Mouse (Mus musculus): ENCODE measurements around the gene Gm5431.
"Not testable (repeated sequence)": the region's sequence is repeated elsewhere in the genome, so short reads cannot be mapped to it uniquely, and the experiment has no call there.

The Gm5431 gene

DNA sequence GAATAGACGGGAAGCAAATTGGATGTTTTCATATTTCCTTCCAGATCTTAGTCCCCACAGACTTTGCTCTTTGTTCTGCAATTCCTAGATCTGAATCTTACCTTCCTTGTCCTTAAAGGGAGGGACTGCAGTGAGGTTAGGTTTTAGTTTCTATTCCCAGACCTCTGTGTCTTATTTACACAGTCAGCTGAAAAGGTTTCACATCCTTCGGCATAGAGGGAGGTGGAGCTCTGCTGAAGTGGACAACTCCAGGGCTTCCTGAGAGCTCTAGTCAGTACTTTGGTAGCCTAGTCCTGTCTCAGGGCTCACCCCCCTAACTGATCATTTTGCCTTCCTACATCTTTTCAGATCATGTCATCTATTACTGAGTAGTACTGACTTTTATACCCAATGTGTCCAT, at the start of gene Gm5431:
Gene Gm5431 (minus strand): TSS at position 194 of the 400 bp plus-strand sequence.
- DNase-seq = no peak

DNA sequence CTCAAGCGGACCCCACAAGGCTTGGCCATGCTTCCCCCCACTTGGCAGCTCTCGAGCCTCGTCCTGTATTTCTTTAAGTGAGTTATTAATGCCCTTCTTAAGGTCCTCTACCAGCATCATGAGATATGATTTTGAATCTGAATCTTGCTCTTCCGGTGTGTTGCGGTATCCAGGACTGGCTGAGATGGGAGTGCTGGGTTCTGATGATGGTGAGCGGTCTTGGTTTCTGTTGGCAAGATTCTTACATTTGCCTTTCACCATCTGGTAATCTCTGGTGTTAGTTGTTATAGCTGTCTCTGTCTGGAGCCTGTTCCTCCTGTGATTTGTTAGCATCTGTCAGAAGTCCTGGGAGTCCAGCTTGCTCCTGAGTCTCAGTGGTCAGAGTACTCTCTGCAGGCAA, 44.1 kb upstream of the Gm5431 start, which contains the start of gene Psme2b:
Gene Psme2b (minus strand): TSS at position 101 of the 400 bp plus-strand sequence.
- not testable (repeated sequence) for DNase-seq

DNA sequence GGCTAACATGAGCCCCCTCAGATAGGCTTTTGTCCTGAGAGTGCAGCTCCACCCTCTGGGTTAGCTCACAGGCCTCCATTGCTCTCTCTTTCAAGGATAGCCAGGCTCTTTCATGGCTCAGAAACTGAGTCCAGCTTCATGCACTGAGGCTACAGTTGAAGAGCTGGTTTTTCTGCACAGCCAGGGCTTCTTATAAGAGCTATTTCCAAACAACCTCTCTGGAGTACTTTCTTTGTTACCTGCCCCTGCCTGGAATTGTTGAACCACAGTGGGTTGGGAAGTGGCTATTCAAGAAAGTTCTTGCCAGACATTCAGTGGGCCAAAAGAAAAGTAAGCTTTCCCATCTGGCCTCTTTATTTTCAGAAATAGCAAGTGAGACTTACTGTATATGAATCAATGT, 37.3 kb upstream of the Gm5431 start:
- DNase-seq = not testable (repeated sequence)

DNA sequence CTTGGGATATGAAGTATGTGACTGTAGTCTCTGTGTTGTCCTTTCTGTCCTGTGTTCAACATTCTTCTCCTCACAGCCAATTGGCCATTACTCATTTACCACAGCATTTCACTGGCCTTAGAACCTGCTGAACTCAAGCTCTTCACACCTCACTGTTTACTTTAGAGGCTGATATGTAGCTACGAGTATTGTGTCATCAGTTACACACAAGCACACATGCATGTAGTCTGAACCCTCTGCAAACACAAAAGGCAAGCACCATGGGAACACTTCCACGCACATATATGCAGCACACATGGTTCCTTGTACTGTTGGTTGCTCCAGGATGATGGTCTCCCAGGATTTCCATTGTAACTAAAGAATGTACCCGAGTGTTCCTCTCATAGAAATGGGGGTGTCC, 33.3 kb upstream of the Gm5431 start:
- DNase-seq = not testable (repeated sequence)

DNA sequence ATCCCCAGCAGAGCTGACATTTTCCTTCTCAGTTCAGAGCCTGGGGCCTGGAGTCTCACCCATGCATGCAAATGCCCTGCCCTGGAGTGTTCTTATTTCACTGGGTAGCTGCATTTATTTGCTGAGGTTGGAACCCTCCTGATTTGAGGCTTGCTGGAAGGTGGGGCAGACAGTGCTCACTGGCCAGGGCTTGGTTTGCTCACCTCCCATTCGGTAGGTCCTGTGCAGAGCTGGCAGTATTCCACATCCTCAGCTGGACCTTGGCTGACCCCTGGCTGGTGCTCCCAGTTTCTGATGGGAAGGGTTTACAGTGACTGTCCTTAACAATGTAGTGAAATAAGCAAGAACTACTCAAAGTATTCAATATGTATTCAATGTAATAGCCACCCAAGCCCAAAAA, 31.9 kb upstream of the Gm5431 start:
- not testable (repeated sequence) for DNase-seq

DNA sequence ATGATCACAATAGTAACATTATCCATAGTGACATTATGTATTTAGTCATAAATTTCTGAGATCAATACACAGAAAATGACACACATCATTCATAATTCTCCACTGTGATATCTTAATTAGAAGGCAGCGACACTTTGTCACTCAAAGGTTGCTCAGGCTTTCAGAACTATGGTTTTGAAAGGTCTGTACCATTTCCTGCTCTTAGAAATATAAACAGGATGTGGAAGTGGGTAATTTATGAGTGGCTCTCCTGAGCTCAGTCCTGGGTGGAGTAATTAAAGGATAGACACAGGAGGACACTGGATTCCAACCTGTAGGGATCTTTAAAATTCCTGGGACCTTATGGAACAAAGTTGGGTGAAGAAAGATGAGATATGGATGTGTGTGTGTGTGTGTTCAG, 31.4 kb upstream of the Gm5431 start:
- DNase-seq = not testable (repeated sequence)

DNA sequence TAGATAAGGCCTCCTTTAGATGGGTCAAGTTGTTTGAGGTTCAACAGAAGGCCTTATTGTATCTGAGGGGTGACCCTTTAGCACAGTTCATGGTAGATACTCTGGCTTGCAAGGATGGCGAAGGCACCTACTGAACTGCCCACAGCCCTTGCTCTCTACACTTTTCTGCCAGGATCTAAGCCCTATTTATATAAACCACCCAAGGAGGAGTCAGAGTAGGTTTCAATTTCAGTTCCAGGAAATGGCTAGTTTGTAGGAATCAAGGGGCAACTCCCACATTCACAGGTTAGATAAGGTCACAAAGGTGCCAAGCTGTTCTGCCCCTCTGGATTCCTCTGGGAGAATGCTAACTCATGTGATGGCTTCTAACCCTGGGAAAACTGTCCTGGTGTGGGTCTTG, 26.1 kb upstream of the Gm5431 start:
- DNase-seq = not testable (repeated sequence)

DNA sequence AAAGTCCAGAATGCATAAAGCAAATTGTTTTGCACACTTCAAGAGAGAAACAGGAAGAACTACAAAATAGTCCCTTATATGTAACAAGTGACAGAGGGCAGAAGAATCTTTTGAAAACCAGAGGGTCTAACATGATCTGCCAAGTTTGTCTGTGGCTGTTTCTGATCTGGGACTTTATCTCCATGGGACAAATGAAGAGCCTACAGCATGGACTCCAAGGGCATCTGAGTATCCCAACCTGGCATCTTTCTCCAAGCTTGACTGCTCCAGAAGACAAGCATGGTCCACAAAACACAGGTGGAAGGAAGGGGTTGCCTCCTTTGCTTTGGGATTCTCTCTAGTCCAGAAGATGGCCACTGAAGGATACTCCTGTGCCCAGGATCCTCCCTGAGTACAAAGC, 24.4 kb upstream of the Gm5431 start:
- DNase-seq = not testable (repeated sequence)

DNA sequence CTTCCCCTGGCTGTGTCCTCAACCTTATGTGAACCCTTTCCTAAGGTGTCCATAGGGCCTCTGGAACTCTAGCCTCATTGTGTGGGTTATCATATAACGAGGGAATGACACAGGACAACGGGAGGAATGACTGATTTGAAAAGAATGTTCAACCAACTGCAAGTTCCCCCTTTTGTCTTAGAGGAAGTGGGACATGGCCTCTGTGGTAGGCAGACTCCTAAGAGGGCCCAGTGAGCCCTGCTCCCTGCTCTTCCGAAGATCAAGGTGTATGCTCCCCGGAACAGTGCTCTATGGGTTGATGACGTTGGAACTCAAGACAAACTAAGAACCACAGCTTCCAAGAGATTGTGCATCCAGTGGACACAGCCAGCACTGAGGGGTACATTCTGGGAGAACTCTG, 21.8 kb upstream of the Gm5431 start:
- DNase-seq = not testable (repeated sequence)

DNA sequence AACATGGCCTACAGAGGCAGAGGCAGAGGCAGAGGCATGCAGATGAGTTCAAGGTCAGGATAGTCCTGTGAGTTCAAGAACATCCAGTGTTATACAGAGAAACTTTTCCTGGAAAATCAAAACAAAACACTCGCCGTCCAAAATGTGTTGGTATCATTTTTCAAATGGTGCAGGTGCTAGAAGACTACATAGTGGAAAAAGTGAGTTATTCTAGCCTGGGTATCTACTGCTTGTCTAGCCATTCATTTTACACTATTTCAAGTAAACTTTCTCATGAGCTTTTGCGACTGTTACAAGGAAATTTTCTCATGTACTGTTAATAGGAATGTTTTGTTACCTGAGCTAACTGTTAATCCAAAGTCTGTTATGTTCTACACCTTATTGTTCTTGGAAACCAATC, 16.4 kb upstream of the Gm5431 start:
- no peak for DNase-seq

DNA sequence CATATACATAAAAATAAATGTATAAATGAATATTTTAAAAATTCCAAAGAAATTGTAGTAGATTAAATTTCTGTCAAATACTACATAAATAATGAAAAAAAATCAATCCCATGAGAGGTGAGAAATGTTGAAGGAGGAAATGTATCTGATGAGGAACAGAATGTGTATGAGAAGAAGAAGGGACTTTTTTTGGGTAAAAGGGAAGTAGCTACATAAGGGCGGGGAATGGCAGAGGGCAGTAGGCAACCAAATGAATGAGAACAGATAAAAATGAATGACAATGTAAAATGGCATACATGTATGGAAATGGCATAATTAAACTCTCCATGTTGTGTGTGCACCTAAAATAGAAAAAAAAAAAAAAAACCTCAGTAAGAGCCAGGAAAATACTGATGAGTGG, 11.6 kb upstream of the Gm5431 start:
- DNase-seq = no peak

DNA sequence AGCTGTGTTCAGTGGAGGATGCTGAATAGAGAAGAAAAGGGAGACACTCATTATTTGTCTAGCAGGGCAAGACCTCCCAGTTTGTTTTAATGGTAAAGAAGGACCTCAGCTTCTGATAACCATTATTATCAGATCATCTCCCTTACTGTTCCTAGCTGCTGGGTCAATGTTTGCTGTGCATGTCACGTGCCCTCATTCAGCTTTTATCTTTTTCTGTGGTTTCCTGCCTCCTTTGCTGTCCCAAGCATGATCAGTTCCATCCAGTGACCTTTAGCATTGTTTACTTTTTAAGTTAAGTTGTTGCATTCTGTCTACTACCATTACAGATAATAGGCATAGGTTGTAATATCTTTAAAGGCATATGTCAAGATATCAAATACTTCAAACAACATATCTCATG, 6.4 kb upstream of the Gm5431 start:
- no peak for DNase-seq

DNA sequence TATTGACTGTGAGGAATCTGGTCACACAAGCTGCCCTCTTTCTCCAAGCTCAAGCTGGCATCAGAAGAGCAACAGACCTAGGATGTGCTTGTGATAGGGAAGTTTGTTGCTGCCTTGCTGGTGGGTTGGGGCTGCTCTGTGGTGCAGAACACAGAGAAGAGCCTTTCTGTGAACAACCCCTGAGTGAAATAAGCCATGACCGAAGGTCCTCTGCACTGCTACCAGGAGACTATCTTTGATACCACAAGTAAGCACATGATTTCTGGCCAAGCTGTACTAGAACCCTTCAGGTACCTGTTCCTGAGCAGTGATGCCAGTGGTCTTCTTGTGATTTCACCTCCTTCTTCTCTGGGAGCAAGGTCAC, 465 bp downstream of the Gm5431 start:
- DNase-seq = not testable (repeated sequence)

DNA sequence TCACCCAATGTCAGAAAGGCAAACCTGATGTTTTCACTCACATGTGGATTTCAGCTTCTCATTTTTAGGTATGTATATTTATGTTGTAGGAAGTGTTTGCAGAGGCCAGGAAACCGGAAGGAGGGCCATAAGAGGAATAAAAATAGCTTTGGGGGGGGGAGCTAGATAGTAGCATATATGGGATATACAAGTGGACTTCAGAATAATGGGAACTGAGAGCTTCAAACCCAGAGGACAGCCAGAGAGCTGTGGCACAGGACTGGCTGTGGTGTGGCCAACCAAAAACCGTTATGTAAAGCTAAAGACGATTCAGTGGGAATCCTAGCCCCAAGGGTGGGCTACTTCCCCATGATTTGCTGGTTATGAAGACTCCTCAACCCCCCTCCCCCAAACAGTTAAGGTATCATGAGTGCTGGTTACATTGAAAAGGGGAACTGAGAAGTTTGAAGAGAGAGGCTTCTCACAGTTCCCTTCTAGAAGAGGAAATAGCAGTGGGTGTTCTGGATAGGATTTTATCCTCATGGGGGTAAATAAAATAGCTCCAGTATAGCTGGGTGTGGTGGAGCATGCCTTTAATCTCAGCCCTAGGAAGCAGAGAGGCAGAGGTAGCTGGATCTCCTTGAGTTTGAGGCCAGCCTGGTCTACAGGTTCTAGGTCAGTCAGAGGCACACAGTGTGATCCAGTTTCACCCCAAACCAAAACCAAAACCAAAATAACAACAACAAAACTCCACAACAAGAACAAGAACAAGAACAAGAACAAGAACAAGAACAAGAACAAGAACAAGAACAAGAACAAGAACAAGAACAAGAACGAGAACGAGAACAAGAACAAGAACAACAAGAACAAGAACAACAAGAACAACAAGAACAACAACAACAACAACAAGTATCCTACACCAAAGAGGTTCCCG, 1.1 kb downstream of the Gm5431 start:
- DNase-seq = peak; percentile 91

DNA sequence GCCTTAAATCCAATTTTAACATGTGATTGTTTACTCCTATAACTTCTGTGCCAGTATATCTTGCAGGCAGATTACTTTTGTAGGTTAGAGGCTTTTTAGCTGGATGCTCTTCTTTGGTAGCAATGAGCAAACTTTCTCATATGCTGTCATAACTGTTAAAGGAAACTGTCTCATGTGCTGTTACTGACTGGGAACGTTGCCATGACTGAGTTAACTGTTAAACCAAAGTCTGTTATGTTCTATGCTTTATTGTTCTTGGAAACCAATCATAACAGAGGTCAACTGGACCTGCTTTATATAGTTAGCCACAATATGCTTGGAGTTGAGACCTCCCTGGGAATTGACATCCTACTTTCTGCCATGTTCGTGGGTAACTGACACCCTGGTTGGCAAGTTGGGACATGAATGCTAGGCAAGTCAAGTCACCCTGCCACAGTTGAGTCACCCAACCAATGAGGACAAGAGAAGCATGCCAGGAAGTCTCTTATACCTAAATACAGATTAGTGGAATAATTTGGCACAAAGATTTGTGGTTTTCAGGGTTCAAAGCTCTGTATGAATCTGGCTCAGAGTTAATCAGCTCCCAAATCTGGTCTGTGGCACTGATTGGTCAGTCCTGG, 3.1 kb downstream of the Gm5431 start:
- DNase-seq = no peak

DNA sequence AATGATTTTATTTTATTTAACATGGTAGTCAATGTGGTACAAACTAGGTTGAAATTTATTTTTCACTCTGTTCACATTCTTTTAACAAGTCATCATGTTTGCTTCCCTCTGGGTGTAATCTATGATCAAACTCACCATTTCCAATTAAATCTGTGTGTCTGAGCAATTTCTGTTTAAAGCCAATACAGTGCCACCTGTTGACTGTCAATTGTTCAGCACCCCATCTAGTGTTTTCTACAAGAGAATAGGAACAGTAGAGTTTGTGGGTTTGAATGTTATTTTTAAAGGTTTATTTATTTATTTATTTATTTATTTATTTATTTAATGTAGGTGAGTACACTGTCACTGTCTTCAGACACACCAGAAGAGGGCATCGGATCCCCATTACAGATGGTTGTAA, 25.3 kb downstream of the Gm5431 start:
- no peak for DNase-seq

DNA sequence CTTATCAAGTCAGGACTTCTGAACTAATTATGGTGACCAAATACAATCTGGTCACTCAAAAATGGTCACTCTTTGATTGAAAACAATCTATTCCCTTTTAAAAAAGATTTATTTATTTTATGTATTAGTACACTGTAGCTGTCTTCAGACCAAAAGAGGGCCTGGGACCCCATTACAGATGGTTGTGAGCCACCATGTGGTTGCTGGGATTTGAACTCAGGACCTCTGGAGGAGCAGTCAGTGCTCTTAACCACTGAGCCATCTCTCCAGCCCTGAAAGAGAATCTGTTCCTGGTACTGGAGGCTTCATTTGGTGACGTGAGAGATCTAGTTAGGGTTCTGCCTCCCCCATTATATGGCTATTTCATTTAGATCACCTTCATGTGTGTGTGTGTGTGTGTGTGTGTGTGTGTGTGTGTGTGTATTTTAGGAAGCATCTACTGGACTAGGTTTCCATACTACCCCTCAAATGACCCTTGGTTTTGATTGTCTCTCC, 26.6 kb downstream of the Gm5431 start:
- peak; percentile 68 for DNase-seq

DNA sequence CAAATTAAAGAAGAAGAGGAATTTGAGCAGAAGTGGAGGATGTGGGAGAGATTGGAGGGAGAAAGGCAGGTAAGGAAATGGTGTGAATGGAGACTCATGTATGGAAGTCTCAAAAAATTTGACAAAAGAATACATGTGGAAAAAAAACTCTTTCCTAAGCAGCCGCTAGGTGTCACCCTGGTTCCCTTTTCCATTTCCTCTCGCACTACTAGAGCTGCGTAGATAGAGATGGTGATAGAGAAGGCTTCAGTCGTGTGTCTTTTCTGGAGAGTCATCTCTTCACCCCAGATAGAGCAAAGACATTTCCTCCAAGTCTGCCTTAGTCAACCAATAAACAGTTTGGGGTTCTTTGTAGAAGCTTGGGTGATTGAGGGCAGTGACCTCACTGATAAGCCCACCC, 27.5 kb downstream of the Gm5431 start:
- peak; percentile 89 for DNase-seq

DNA sequence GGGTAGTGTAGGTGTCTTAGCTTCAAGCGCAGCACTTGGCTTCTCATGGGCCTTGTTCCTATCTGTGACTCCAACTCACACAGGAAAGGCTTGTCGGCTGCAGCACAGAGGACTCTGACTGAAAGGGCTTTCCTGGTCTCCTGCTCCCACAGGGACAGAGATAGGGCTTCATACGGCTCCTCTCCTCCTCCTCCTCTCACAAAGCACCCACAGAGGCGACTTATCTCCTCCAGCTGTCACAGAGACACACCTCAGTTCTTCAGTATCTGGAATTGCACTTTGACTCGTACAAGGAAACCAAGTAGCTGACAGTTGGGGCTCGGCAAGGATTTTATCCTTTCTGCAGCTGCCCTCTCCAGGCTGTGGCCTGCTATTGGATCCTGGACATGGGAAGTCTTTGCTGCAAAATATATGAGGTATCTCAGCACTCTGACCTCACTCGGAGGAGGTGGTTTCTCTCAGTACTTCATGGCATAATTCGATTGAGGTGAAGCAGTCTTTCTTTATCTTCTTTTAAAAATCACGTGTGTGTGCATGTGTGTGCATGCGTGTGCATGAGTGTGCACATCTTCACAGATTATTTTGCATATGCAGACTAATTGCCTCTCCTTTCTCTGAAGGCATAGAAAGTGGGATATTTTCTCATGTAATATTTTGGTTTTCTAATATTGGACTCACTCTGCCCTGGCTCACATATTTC, 28.3 kb downstream of the Gm5431 start:
- peak; percentile 81 for DNase-seq

DNA sequence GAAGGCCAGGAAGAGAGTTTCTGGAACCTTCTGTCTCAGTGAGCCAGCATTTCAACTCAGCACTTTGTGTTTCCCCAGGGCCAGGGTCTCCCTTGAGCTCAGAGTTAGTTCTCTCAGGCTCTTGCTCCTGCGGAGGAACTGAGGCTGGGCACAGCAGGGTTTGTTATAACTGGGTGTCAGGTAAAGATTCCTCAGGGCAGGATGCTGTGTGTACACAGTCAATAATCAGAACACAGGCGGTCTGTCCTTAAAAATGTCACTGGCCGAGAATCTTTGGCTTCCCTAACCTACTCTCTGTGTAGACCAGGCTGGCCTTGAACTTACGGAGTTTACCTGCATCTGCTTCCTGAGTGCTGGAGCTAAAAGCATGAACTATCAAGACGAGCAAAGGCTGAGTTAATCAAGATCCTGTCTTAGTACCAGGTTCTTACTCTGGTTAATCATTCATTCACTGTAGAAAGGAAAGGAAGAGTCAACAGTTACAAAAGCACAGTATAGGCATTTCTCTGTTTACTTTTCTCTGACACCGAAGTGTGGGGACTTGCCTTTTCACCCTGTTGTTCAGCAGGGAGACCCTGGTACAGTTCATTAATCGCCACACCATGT, 29.2 kb downstream of the Gm5431 start:
- peak; percentile 91 for DNase-seq

DNA sequence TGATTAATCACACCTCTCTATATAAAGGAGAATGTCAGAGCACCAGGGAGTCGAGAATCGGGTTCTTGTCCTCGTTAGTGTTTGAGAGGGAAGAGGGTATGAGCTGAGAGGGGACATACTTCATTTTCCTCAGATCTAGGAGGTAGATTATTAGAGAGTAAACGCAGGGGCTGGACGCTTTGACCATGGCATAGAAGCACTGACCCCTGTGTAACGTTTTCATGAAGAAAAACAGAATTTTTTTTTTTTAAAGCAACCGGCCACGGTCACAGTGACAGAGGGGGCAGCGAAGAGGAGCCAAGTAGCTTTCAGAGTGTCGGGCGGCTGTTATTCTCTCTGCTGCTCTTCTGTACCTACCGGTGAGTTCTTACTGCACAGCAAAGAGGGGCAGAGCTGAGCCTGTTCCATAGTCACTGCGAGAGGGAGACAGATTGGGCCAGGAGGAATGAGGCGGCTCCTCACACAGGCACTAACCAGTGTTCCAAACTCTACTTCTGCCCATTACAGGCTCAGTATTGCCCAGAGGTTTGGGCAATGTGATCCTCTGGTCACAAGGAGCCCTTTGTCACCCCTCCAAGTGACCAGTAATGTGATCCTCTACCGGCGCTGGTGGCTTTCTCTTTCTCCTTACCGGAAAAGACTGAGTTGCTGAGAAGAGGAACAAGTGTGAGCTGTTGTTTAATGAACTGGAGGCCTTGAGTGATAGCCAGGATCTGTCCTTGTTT, 30.0 kb downstream of the Gm5431 start:
- peak; percentile 97 for DNase-seq

DNA sequence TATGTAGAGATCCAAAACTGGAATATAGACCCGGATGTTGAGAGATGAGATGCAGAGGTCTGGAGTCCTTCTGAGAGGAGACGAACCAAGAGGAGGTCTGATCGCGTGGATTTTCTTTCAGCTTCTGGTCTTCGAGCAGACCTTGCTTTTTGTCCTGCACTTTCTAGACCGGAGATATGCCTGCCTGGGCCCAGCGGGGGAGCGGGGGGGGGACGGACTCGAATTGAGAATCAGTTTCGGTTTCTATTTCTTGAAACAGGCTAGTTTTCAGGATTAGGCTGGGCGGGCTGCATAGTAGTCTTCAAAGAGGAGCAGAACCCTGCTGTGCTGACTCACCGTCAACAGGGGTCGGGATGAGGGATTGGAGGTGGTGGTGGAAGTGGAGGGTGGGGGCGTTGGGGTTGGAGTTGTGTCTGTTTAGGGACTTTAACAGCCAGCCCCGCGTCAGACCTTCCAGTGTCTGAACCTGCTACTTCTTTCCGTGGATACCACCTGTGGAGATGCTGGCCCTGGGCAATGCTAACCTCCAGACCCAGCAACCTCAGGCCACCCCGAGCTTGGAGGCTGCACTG, 30.7 kb downstream of the Gm5431 start, which contains the start of gene Irgm1:
Gene Irgm1 (minus strand): TSS at position 483 of the 572 bp plus-strand sequence.
- peak; percentile 98 for DNase-seq

Measured in heart, adult 11 months (tissue).